Comparison of ENCODE assay signal across 26 mouse cellular contexts in the genomic region with DNA sequence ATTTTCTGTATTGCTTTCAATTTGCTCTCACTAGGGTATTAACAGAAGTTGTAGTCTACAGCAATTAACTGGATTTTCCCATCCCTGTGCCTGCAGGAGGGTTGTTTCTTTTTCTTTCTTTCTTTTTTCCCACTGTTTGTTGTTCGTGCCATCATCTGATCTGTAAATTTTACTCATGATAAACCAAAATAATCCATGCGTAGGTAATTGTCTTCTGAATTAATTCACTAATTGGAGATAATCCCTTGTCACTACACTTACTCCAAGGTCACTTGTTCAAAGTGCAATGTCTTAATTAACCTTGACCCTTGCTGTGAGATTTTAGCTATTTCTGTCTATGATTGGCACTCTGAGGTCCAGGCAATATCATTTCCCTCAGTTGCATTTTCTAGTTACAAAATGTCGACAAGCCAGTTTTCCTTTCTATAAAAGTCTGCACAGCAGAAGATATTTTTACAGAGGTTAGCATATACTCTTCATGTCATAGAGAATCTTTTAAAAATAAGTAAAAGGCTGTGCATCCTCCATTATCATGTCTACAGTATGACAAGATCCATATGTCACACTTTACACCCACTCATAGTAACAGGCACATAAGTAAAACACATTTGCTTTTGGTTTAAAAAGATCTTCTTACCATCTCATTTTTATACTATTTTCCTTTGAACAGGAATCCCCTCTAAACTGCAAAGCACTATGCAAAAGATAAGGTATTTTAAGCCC. TPM values are rescaled to one million over a fixed set of nuclear protein-coding genes. Genes with fewer than 3 reads are reported as not detected.
"Had no signal": no experiment of that assay in that cellular context is flagged by ENCODE, and none has a peak within 500 bp of the region (broad histone marks: within the 10 kb centered on the region; RNA-seq: fewer than 3 reads in every experiment).

No protein-coding gene starts in this region.

- H3K9ac ChIP-seq: kidney, embryonic 15.5 days; liver, embryonic 13.5 days; neural tube, embryonic 12.5 days; neural tube, embryonic 15.5 days had no signal

- H3K4me1 ChIP-seq: kidney, embryonic 15.5 days; liver, embryonic 13.5 days; neural tube, embryonic 12.5 days; neural tube, embryonic 15.5 days had no signal

- H3K9me3 ChIP-seq: kidney, embryonic 15.5 days; liver, embryonic 13.5 days; neural tube, embryonic 12.5 days; neural tube, embryonic 15.5 days had no signal

- H3K36me3 ChIP-seq: kidney, embryonic 15.5 days; liver, embryonic 13.5 days; neural tube, embryonic 12.5 days; neural tube, embryonic 15.5 days had no signal

- H3K4me2 ChIP-seq: kidney, embryonic 15.5 days; liver, embryonic 13.5 days; midbrain, embryonic 11.5 days; neural tube, embryonic 12.5 days; neural tube, embryonic 15.5 days had no signal

- DNase-seq: kidney, adult 8-10 months; kidney, postnatal 14 days; kidney, postnatal 4 days; liver, embryonic 13.5 days; lung, adult 2 months; lung, postnatal 14 days; lung, postnatal 4 days; midbrain, embryonic 14.5 days; thymus, adult 2 months; thymus, postnatal 14 days; thymus, postnatal 4 days had no signal

- H3K4me3 ChIP-seq: kidney, embryonic 15.5 days; liver, embryonic 13.5 days; neural tube, embryonic 12.5 days; neural tube, embryonic 15.5 days had no signal

- H3K27ac ChIP-seq: kidney, embryonic 15.5 days; liver, embryonic 13.5 days; neural tube, embryonic 12.5 days; neural tube, embryonic 15.5 days had no signal

- H3K27me3 ChIP-seq: kidney, embryonic 15.5 days; liver, embryonic 13.5 days; neural tube, embryonic 12.5 days; neural tube, embryonic 15.5 days had no signal

RNA-seq across cellular contexts. Expression of a gene that starts 58.6 kb away (rescaled TPM):
- total RNA-seq: layer of hippocampus, adult 18-20 months; layer of hippocampus, postnatal 14 days; left cerebral cortex, postnatal 25 days; liver, adult 2 months; megakaryocyte progenitor cell, adult 5-6 weeks; megakaryocyte-erythroid progenitor cell, adult 5-6 weeks had no signal
- polyA plus RNA-seq: liver, adult 2 months; liver, embryonic 13.5 days; liver, embryonic 16.5 days; lung, adult 2 months; lung, embryonic 16.5 days; midbrain, embryonic 11.5 days; midbrain, embryonic 14.5 days; neural tube, embryonic 12.5 days; neural tube, embryonic 15.5 days; small intestine, adult 2 months; spleen, adult 2 months; stomach, embryonic 16.5 days had no signal
